Mouse (Mus musculus) gastrocnemius, postnatal 25 days (tissue): ENCODE data around the gene Rspry1. TPM values are rescaled to one million over a fixed set of nuclear protein-coding genes. Genes with fewer than 3 reads are reported as not detected.

Source experiments
- DNase-seq: peaks from one replicate; pipeline ENCODE4 v3.0.0; 2022
- total RNA-seq, 2 experiments: library from RNA; stranded (reverse); gene quantifications; 1 replicate in 1 of 2; 2 replicates in 1 of 2; pipeline ENCODE4 v1.2.3; 2021

Rspry1 gene
- total RNA-seq, 2 experiments from 2014 or later: 7.9 to 8.3 TPM

GRCm38 (mm10) chr8:94684287-94684686 lies 82.5 kb downstream of the Rspry1 start:
- no peak for DNase-seq

- DNase-seq: peak; percentile 53
These were observed 84.2 kb downstream of the Rspry1 start for GRCm38 (mm10) chr8:94685953-94686352.

- no peak for DNase-seq
These were observed 93.0 kb downstream of the Rspry1 start for GRCm38 (mm10) chr8:94694701-94695100.

GRCm38 (mm10) chr8:94695341-94695993 lies 93.7 kb downstream of the Rspry1 start:
- DNase-seq: no peak

- DNase-seq: no peak
These were observed 94.3 kb downstream of the Rspry1 start, which contains the start of gene Pllp for GRCm38 (mm10) chr8:94695994-94696384. Gene Pllp (minus strand): TSS chr8:94696278.

- DNase-seq: no peak
These were observed 94.8 kb downstream of the Rspry1 start for GRCm38 (mm10) chr8:94696566-94696965.

GRCm38 (mm10) chr8:94697956-94698355 lies 96.2 kb downstream of the Rspry1 start:
- no peak for DNase-seq

GRCm38 (mm10) chr8:94699366-94699765 lies 97.6 kb downstream of the Rspry1 start:
- DNase-seq: no peak

- DNase-seq: no peak
These were observed 98.7 kb downstream of the Rspry1 start for GRCm38 (mm10) chr8:94700421-94700935.

GRCm38 (mm10) chr8:94702156-94702555 lies 100.4 kb downstream of the Rspry1 start:
- DNase-seq: no peak

- peak; percentile 68 for DNase-seq
These were observed 101.4 kb downstream of the Rspry1 start for GRCm38 (mm10) chr8:94702844-94703813.

- peak; percentile 89 for DNase-seq
These were observed 102.4 kb downstream of the Rspry1 start for GRCm38 (mm10) chr8:94703972-94704668.

- no peak for DNase-seq
These were observed 102.9 kb downstream of the Rspry1 start for GRCm38 (mm10) chr8:94704669-94704984.

GRCm38 (mm10) chr8:94705581-94706245 lies 104.0 kb downstream of the Rspry1 start:
- DNase-seq: no peak

- no peak for DNase-seq
These were observed 105.1 kb downstream of the Rspry1 start for GRCm38 (mm10) chr8:94706732-94707395.

Other genes starting within 250 kb of the Rspry1 start
- gene Herpud1, start 215.5 kb upstream of the Rspry1 start, total RNA-seq: 10 to 100 TPM; 78.0 to 80.1 TPM
- gene Nlrc5, start 167.6 kb upstream of the Rspry1 start, total RNA-seq: 1 to 10 TPM in 1 of 2 experiments, under 1 TPM in 1; 0.20 to 1.3 TPM
- 1 to 10 TPM; 5.1 to 9.8 TPM for gene Cpne2, start 68.9 kb upstream of the Rspry1 start, total RNA-seq
- gene Fam192a, start 60 bp downstream of the Rspry1 start, total RNA-seq: 10 to 100 TPM; 16.7 to 18.7 TPM
- 10 to 100 TPM; 53.1 to 59.0 TPM for gene Arl2bp, start 64.7 kb downstream of the Rspry1 start, total RNA-seq
- gene Pllp, start 94.3 kb downstream of the Rspry1 start, total RNA-seq: 1 to 10 TPM; 2.8 to 3.0 TPM
- not detected for gene Ccl22, start 143.7 kb downstream of the Rspry1 start, total RNA-seq
- gene Cx3cl1, start 170.1 kb downstream of the Rspry1 start, total RNA-seq: 1 to 10 TPM in 1 of 2 experiments, under 1 TPM in 1; 0.82 to 1.4 TPM
- not detected for gene Ccl17, start 208.5 kb downstream of the Rspry1 start, total RNA-seq
- 100 to 1,000 TPM; 376 to 381 TPM for gene Coq9, start 236.4 kb downstream of the Rspry1 start, total RNA-seq
- gene Ciapin1, start 236.4 kb downstream of the Rspry1 start, total RNA-seq: 10 to 100 TPM; 38.4 to 45.3 TPM